Mouse (Mus musculus): ENCODE data around the gene Catsper1.

DNA sequence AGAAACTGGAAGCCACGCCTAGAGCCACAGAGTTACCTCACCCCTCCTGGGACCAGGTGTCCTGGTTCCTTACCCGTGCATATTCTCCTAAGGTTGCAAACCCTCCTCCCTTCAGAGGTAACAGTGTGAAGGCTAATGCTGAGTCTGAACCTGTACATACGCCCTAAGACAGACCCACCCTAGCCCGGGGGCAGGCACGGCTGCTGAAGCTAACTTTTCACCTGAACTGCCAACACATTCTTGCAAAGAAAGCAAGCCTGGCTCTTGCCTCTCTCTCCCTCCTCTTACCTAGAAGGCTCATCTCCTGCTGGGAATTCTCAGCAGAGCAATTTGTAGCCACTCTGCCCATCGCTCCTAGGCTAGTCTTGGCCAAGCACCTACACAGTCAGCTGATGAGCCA is 35.0 kb upstream of the Catsper1 start:
- TF ChIP-seq CTCF (IDR thresholded peaks at IDR 0.05; ENCODE audit: low read depth, low read length) (no peak), POLR2A (IDR thresholded peaks at IDR 0.05; ENCODE audit: borderline replicate concordance, low read depth, low read length) (no peak)
